Mouse (Mus musculus) lung, adult 2 months (tissue): ENCODE data around the gene Ets1.

Experiments used
- CTCF ChIP-seq: fragments of 200-500 bp; IDR thresholded peaks from 2 replicates; pipeline ENCODE4 v1.5.1; 2011; ENCODE audit warnings: mild to moderate bottlenecking, low read length, control low read depth; ENCODE audit not compliant: insufficient read depth
- POLR2A ChIP-seq: fragments of 200-500 bp; IDR thresholded peaks from 2 replicates; pipeline ENCODE4 v1.6.1; 2011; ENCODE audit warnings: low read depth, mild to moderate bottlenecking, control low read depth, low read length, borderline replicate concordance; ENCODE audit errors: extremely low read depth

DNA sequence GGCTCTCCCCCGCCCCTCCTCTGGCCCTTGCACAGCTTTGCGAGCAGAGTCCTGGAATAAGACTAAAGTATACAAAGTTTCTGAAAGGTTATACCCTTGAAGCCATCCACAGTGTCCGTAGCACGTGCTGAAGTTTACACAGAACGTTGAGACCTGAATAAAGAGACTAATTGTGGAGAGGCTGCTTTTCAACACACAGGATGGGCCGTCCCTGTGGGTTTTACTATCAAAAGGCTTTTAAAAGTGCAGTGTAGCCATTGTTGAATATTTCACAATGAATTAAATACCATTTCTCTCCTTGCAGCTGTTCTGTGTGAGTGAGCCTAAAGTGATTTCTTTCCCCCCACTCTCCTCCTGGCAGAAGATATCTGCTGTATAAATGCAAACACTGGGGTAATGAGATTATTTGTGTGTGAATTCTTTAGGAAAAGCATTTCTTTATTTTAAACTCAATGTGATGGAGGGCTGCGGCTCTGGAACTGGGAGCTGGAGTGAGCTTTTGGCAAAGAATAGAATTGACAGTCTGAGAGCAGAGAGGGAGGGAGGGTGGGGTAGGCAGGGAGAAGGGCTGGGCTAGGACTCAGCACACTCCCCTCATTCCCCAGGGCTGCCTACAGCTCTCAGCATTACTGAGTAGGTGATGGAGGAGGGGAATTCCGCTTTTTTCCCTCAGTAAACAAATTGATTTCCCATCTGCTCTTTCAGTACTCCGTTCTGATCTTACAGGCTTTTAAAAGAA lies 39.8 kb downstream of the Ets1 start:
- no peak for TF ChIP-seq CTCF
- no peak for TF ChIP-seq POLR2A
